Comparison of ENCODE assay signal across 8 mouse cellular contexts in genomic region chr7:126396298-126397119, GRCm38 (mm10). TPM values are rescaled to one million over a fixed set of nuclear protein-coding genes. Genes with fewer than 3 reads are reported as not detected.
DNase-seq lines count a peak whose midpoint lies in the region; ATAC-seq and TF ChIP-seq lines count a peak whose summit lies in the region.

Nfatc2ip (minus strand) TSS chr7:126396737.

- under 1% methylated on average over 53 of the region's 59 CpGs for WGBS in embryonic facial prominence, embryonic 14.5 days
- WGBS in heart, adult 2 months, result under 1% methylated on average over 59 of the region's 59 CpGs
- WGBS in limb, embryonic 13.5 days, result under 1% methylated on average over 59 of the region's 59 CpGs
- WGBS in midbrain, embryonic 16.5 days, result under 1% methylated on average over 59 of the region's 59 CpGs

- H3K4me1 ChIP-seq in embryonic facial prominence, embryonic 14.5 days (ENCODE audit: control insufficient read depth, insufficient read depth, low read length), result no peaks in the 10 kb centered on the region; the same call in 1 of the 2 replicates
- H3K4me1 ChIP-seq in heart, adult 2 months (ENCODE audit: control insufficient read depth, insufficient read depth, low read length), result peaks cover 4% of the 10 kb centered on the region
- peaks cover 12% of the 10 kb centered on the region for H3K4me1 ChIP-seq in limb, embryonic 13.5 days
- peaks cover 6% of the 10 kb centered on the region for H3K4me1 ChIP-seq in midbrain, embryonic 16.5 days (ENCODE audit: control insufficient read depth, insufficient read depth, low read length)

- peak within 1 kb of the TSS; percentile 87 for H3K4me3 ChIP-seq in embryonic facial prominence, embryonic 14.5 days (ENCODE audit: low read depth, low read length)
- H3K4me3 ChIP-seq in heart, adult 2 months, result peak within 1 kb of the TSS; percentile 96
- peak within 1 kb of the TSS; percentile 93 for H3K4me3 ChIP-seq in limb, embryonic 13.5 days
- peak within 1 kb of the TSS; percentile 81 for H3K4me3 ChIP-seq in midbrain, embryonic 16.5 days (ENCODE audit: low read depth, low read length)

- TF ChIP-seq CTCF in heart, adult 2 months (IDR thresholded peaks at IDR 0.05), result no peak

- H3K36me3 ChIP-seq in embryonic facial prominence, embryonic 14.5 days (ENCODE audit: control insufficient read depth, insufficient read depth, low read length), result no peaks in the 10 kb centered on the region
- no peaks in the 10 kb centered on the region for H3K36me3 ChIP-seq in heart, adult 2 months (ENCODE audit: control insufficient read depth, insufficient read depth, low read length)
- peaks cover 9% of the 10 kb centered on the region; the same call in 1 of the 2 replicates for H3K36me3 ChIP-seq in limb, embryonic 13.5 days
- no peaks in the 10 kb centered on the region for H3K36me3 ChIP-seq in midbrain, embryonic 16.5 days (ENCODE audit: control insufficient read depth, insufficient read depth, low read length)

- no peaks in the 10 kb centered on the region for H3K27me3 ChIP-seq in embryonic facial prominence, embryonic 14.5 days (replicated peaks; ENCODE audit: control insufficient read depth, insufficient read depth, low read length)
- H3K27me3 ChIP-seq in heart, adult 2 months (ENCODE audit: control insufficient read depth, insufficient read depth, low read length), result no peaks in the 10 kb centered on the region
- H3K27me3 ChIP-seq in limb, embryonic 13.5 days, result no peaks in the 10 kb centered on the region
- H3K27me3 ChIP-seq in midbrain, embryonic 16.5 days (ENCODE audit: control insufficient read depth, insufficient read depth, low read depth, low read length), result no peaks in the 10 kb centered on the region

- TF ChIP-seq EP300 in heart, adult 2 months (IDR thresholded peaks at IDR 0.05; ENCODE audit: insufficient read depth, low read depth, low read length), result no peak

- ATAC-seq in embryonic facial prominence, embryonic 14.5 days (ENCODE audit: low read depth), result peak; percentile 100
- ATAC-seq in limb, embryonic 13.5 days (ENCODE audit: low FRiP score, low read depth), result peak; percentile 100
- ATAC-seq in midbrain, embryonic 16.5 days, result peak; percentile 100

- peak; percentile 98 for DNase-seq in 3T3-L1 (ENCODE audit: low read depth, low spot score)
- peak; percentile 69 to 83 for DNase-seq in adrenal gland, postnatal 4 days (ENCODE audit: low spot score in 2 of 2)
- DNase-seq in embryonic facial prominence, embryonic 14.5 days (ENCODE audit: low spot score), result peak; percentile 100
- DNase-seq in heart, adult 2 months, result peak; percentile 96
- DNase-seq in kidney, adult 8-10 months, result peak; percentile 99
- peak; percentile 92 to 94 for DNase-seq in spleen, postnatal 10 days (ENCODE audit: low spot score in 2 of 2)

- no peaks in the 10 kb centered on the region for H3K9me3 ChIP-seq in embryonic facial prominence, embryonic 14.5 days (ENCODE audit: control insufficient read depth, low read length)
- no peaks in the 10 kb centered on the region for H3K9me3 ChIP-seq in limb, embryonic 13.5 days
- H3K9me3 ChIP-seq in midbrain, embryonic 16.5 days (replicated peaks; ENCODE audit: control insufficient read depth, low read length, poor library complexity, severe bottlenecking), result no peaks in the 10 kb centered on the region

- H3K9ac ChIP-seq in embryonic facial prominence, embryonic 14.5 days (ENCODE audit: low read depth, low read length), result peak within 1 kb of the TSS; percentile 79
- peak within 1 kb of the TSS; percentile 76 for H3K9ac ChIP-seq in heart, adult 2 months (ENCODE audit: low read depth, low read length)
- peak within 1 kb of the TSS; percentile 84 for H3K9ac ChIP-seq in limb, embryonic 13.5 days
- peak within 1 kb of the TSS; percentile 82 for H3K9ac ChIP-seq in midbrain, embryonic 16.5 days (ENCODE audit: low read depth, low read length)

- intact Hi-C loops in heart, adult 2 months (cut with DNase I), result loop anchor here (5.0 to 10.0 kb wide), 3 partner anchors 71 to 298 kb away; partner anchors contain the start of genes Bola2 and Slx1b

- H3K79me2 ChIP-seq in heart, adult 2 months (replicated peaks; ENCODE audit: control insufficient read depth, insufficient read depth, low read length), result no peaks in the 10 kb centered on the region

- H3K27ac ChIP-seq in embryonic facial prominence, embryonic 14.5 days (replicated peaks; ENCODE audit: low read depth, low read length), result no peak within 1 kb of the TSS
- H3K27ac ChIP-seq in heart, adult 2 months, result peak within 1 kb of the TSS; percentile 80
- H3K27ac ChIP-seq in limb, embryonic 13.5 days, result no peak within 1 kb of the TSS
- H3K27ac ChIP-seq in midbrain, embryonic 16.5 days (ENCODE audit: low read length), result peak within 1 kb of the TSS; percentile 58; the same call in 1 of the 2 replicates

- peak; percentile 93 for TF ChIP-seq POLR2A in heart, adult 2 months (IDR thresholded peaks at IDR 0.05; ENCODE audit: insufficient read depth, low read depth, low read length)

- H3K4me2 ChIP-seq in embryonic facial prominence, embryonic 14.5 days (ENCODE audit: low read depth, low read length), result peak within 1 kb of the TSS; percentile 79
- H3K4me2 ChIP-seq in limb, embryonic 13.5 days (replicated peaks), result peak within 1 kb of the TSS; percentile 88
- peak within 1 kb of the TSS; percentile 70 for H3K4me2 ChIP-seq in midbrain, embryonic 16.5 days (ENCODE audit: low read length)

RNA-seq across cellular contexts. Expression of gene Nfatc2ip, which starts in this region (rescaled TPM):
- total RNA-seq in adrenal gland, postnatal 4 days (2021), result 1 to 10 TPM; 5.8 to 7.6 TPM
- polyA plus RNA-seq in embryonic facial prominence, embryonic 14.5 days (2014; fragmentation: Nextera tagmentation; extraction: Ambion mirVana), result 2.5 and 2.6 TPM in 2 replicates
- total RNA-seq in heart, adult 2 months (2021), result 1 to 10 TPM; 4.0 to 4.9 TPM
- 3.0 and 5.6 TPM in 2 replicates for polyA plus RNA-seq in heart, adult 2 months (2012; rRNA removed)
- polyA plus RNA-seq in limb, embryonic 13.5 days (2015; fragmentation: Nextera tagmentation; extraction: Ambion mirVana), result 2.3 and 2.4 TPM in 2 replicates
- 2.1 TPM in 2 replicates for polyA plus RNA-seq in midbrain, embryonic 16.5 days (2015; fragmentation: Nextera tagmentation; extraction: Ambion mirVana)

Comparison
In these comparisons a context has a peak if more than half of its experiments do, and no peak if none do; other contexts are left out.
1. H3K27ac ChIP-seq: peak in heart, adult 2 months (single experiment) and midbrain, embryonic 16.5 days (single experiment); none in embryonic facial prominence, embryonic 14.5 days (single experiment) and limb, embryonic 13.5 days (single experiment).
2. Peak in every context shown above with its lines, with median percentiles within 50 percentile points of each other: DNase-seq, ATAC-seq, H3K4me2 ChIP-seq, H3K4me3 ChIP-seq and H3K9ac ChIP-seq.